Mouse (Mus musculus): ENCODE data around the gene Baiap2l1. TPM values are rescaled to one million over a fixed set of nuclear protein-coding genes. Genes with fewer than 3 reads are reported as not detected.
A peak's percentile ranks its signal among the peaks of the same experiment; 100 is the strongest.

Baiap2l1 gene
- polyA plus RNA-seq, 1 experiment from 2014 or later = 25.3 TPM

GRCm38 (mm10) chr5:144255632-144256540 is 102.0 kb downstream of the Baiap2l1 start:
- peak; percentile 25 for ATAC-seq (ENCODE audit: low FRiP score, low TSS enrichment)
- 0 out of 2 replicates have a peak, but pooled peaks cover 6% of the 10 kb centered on the region for H3K36me3 ChIP-seq (ENCODE audit: control insufficient read depth, insufficient read depth, low read length)
- peak overlapping the region; percentile 64 for H3K4me2 ChIP-seq (replicated peaks; ENCODE audit: low read depth)
- H3K4me1 ChIP-seq (replicated peaks; ENCODE audit: control insufficient read depth, insufficient read depth) = peaks cover 13% of the 10 kb centered on the region
- H3K4me3 ChIP-seq (ENCODE audit: low read depth, low read length) = peak overlapping the region; percentile 97
- WGBS = under 1% methylated on average over 32 of the region's 40 CpGs
- no peaks in the 10 kb centered on the region for H3K27me3 ChIP-seq (ENCODE audit: control insufficient read depth, insufficient read depth, low read length)
- peak; percentile 77 for DNase-seq (ENCODE audit: low spot score)
- TF ChIP-seq EP300 (optimal IDR thresholded peaks at IDR 0.05) = no peak
- peak; percentile 16; the same call in 1 of the 2 replicates for TF ChIP-seq CTCF (IDR thresholded peaks at IDR 0.05; ENCODE audit: low read depth)
- no peaks in the 10 kb centered on the region for H3K9me3 ChIP-seq (ENCODE audit: control insufficient read depth, low read length)
- H3K27ac ChIP-seq (replicated peaks) = peak overlapping the region; percentile 99
- H3K9ac ChIP-seq (ENCODE audit: low read length) = peak overlapping the region; percentile 100

DNA sequence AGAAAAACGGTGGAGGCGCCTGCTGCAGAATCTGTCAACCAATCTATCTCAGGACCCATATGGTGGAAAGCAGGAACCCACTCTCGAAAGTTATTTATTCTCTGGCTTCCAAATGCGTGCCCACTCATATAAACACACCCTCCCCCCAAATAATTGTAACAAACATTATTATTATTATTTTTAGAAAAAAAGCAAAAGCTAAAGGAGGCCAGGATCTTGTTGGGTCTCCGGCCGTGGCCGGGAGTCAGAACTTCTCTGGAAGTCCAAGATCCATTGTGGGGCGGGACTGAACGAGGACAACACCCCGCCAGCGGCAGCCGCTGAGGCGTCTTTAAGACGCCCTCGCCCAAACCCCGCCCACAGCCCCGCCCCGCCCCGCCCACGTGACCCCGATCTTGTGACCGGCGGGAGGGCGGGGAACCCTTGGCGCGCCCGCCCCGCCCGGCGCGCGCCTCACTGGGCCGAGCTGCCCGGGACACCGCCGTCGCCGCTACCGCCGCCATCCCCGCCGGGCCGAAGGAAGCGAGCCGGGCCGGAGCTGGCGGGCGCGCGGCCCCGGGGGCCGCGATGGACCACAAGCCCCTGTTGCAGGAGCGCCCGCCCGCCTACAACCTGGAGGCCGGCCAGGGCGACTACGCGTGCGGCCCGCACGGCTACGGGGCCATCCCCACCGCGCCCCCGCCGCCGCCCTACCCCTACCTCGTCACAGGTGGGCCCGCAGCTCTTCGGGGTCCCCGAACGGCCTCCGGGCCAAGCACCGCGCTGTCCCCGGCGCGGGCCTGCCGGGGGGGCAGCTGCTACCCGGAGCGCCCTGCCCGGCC is 102.9 kb downstream of the Baiap2l1 start:
- H3K4me3 ChIP-seq (ENCODE audit: low read depth, low read length) = peak overlapping the region; percentile 97
- ATAC-seq (ENCODE audit: low FRiP score, low TSS enrichment) (peak; percentile 81), DNase-seq (ENCODE audit: low spot score) (peak; percentile 97)
- no peaks in the 10 kb centered on the region for H3K27me3 ChIP-seq (ENCODE audit: control insufficient read depth, insufficient read depth, low read length)
- H3K36me3 ChIP-seq (ENCODE audit: control insufficient read depth, insufficient read depth, low read length) = 0 out of 2 replicates have a peak, but pooled peaks cover 2% of the 10 kb centered on the region
- H3K9me3 ChIP-seq (ENCODE audit: control insufficient read depth, low read length) = no peaks in the 10 kb centered on the region
- H3K4me1 ChIP-seq (replicated peaks; ENCODE audit: control insufficient read depth, insufficient read depth) = peaks cover 13% of the 10 kb centered on the region
- TF ChIP-seq EP300 (optimal IDR thresholded peaks at IDR 0.05) (no peak), CTCF (IDR thresholded peaks at IDR 0.05; ENCODE audit: low read depth) (no peak)
- H3K4me2 ChIP-seq (replicated peaks; ENCODE audit: low read depth) = peak overlapping the region; percentile 64
- peak overlapping the region; percentile 100 for H3K9ac ChIP-seq (ENCODE audit: low read length)
- H3K27ac ChIP-seq (replicated peaks) = peak overlapping the region; percentile 99
- under 1% methylated on average over 50 of the region's 84 CpGs for WGBS

DNA sequence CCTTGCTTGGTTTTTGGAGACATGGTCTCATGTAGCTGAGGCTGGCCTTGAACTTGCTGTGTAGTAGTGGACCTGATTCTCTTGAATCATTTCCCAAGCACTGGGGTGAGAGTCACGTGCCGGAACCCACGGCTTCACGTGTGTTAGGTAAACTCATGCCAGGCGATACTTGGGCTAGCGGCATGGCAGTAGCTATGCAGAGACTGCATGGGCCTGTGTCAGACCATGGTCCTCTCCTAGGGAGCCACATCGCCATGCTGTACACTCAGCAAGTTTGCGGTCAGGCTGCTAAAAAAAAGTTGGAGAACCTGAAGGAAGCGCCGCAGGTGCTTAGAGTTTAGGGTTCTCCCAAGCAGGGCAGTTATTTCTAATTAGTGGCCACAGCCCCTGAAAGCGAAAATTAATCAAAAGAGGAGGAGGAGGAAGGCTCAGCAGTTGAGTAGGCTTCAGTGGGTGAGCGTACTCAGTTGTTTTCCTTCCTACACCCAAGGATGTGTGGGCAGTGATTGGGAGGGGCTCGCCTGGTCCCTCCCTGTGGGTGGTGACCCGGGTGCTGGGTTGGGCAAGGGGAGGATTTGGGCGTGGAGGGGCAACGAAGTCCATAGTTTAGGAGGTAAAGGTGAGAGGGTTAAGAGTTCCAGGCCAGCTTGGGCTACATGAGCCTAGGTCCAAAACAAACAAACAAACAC is 103.6 kb downstream of the Baiap2l1 start:
- Histone ChIP-seq H3K27ac (replicated peaks) (peak overlapping the region; percentile 84), H3K4me1 (replicated peaks; ENCODE audit: control insufficient read depth, insufficient read depth) (peaks cover 13% of the 10 kb centered on the region), H3K9ac (ENCODE audit: low read length) (peak overlapping the region; percentile 19; the same call in 1 of the 2 replicates), H3K9me3 (ENCODE audit: control insufficient read depth, low read length) (no peaks in the 10 kb centered on the region), H3K4me2 (replicated peaks; ENCODE audit: low read depth) (peak overlapping the region; percentile 64), H3K36me3 (ENCODE audit: control insufficient read depth, insufficient read depth, low read length) (0 out of 2 replicates have a peak, but pooled peaks cover 2% of the 10 kb centered on the region), H3K27me3 (ENCODE audit: control insufficient read depth, insufficient read depth, low read length) (no peaks in the 10 kb centered on the region), H3K4me3 (ENCODE audit: low read depth, low read length) (peak overlapping the region; percentile 97)
- TF ChIP-seq CTCF (IDR thresholded peaks at IDR 0.05; ENCODE audit: low read depth) = no peak
- no peak for TF ChIP-seq EP300 (optimal IDR thresholded peaks at IDR 0.05)
- peak; percentile 74 for ATAC-seq (ENCODE audit: low FRiP score, low TSS enrichment)
- peak; percentile 89 for DNase-seq (ENCODE audit: low spot score)
- WGBS = 44% methylated on average over 16 of the region's 16 CpGs

DNA sequence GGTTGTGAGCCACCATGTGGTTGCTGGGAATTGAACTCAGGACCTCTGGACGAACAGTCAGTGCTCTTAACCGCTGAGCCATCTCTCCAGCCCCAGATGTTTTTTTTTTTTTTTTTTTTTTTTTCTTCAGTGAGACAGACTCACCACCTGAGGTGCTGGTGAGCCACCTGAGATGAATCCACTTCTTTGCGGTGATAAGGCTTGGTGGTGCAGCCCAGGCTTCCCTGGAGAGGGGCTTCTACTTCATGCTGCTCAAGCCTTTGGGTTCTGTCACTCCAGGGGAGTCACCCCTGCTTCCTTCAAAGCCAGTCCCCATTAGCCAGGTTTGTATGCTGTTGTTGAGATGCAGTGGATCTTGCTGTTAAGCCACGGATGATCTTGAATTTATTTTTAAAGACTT is 104.7 kb downstream of the Baiap2l1 start:
- DNase-seq (ENCODE audit: low spot score) = no peak
- no peak for ATAC-seq (ENCODE audit: low FRiP score, low TSS enrichment)
- H3K4me3 ChIP-seq (ENCODE audit: low read depth, low read length) = no peak overlapping the region
- no peaks in the 10 kb centered on the region for H3K27me3 ChIP-seq (ENCODE audit: control insufficient read depth, insufficient read depth, low read length)
- peaks cover 5% of the 10 kb centered on the region; the same call in 1 of the 2 replicates for H3K4me1 ChIP-seq (replicated peaks; ENCODE audit: control insufficient read depth, insufficient read depth)
- no peaks in the 10 kb centered on the region for H3K9me3 ChIP-seq (ENCODE audit: control insufficient read depth, low read length)
- no peaks in the 10 kb centered on the region for H3K36me3 ChIP-seq (ENCODE audit: control insufficient read depth, insufficient read depth, low read length)
- TF ChIP-seq EP300 (optimal IDR thresholded peaks at IDR 0.05) (no peak), CTCF (IDR thresholded peaks at IDR 0.05; ENCODE audit: low read depth) (peak; percentile 45)
- no peak overlapping the region for H3K4me2 ChIP-seq (replicated peaks; ENCODE audit: low read depth)
- no peak overlapping the region for H3K9ac ChIP-seq (ENCODE audit: low read length)
- 74% methylated on average over 4 of the region's 4 CpGs for WGBS
- no peak overlapping the region for H3K27ac ChIP-seq (replicated peaks)

DNA sequence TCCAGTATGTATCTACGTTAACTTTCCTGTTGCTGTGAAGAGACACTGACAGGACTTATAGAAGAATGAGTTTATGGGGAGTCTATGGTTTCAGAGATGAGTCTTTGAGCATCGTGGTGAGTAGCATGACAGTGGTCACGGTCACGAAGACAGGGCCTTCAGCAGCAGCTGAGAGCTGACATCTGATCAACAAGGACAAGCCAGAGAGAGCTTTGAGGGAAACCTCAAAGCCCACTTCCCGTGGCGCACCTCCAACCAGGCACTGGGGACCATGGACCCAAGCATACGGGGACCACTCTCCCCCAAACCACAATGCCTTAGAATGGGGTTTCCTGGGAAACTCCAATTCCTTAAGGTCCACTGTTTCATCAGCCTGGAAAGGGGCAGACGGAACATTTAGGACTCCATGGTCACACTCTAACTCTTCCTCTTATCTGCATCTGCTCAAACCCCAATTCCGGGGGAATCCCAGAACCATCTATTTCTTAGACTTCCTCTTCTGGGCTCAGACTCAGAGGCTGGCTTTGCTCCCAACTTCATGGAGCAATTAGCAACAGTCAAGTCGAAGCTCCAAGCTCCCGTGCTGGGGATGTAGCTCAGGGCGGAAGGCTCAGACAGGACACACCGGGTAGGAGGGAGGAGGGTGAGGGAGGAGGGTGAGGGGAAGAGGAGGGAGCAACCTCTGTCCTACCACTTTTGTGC is 105.9 kb downstream of the Baiap2l1 start:
- WGBS = 82% methylated on average over 13 of the region's 13 CpGs
- no peak for ATAC-seq (ENCODE audit: low FRiP score, low TSS enrichment)
- no peak overlapping the region for H3K27ac ChIP-seq (replicated peaks)

More for the DNA sequence above, 105.9 kb downstream of the Baiap2l1 start:
- H3K36me3 ChIP-seq (ENCODE audit: control insufficient read depth, insufficient read depth, low read length) = no peaks in the 10 kb centered on the region
- no peak overlapping the region for H3K4me2 ChIP-seq (replicated peaks; ENCODE audit: low read depth)
- TF ChIP-seq EP300 (optimal IDR thresholded peaks at IDR 0.05) (no peak), CTCF (IDR thresholded peaks at IDR 0.05; ENCODE audit: low read depth) (no peak)
- no peak overlapping the region for H3K4me3 ChIP-seq (ENCODE audit: low read depth, low read length)
- no peak overlapping the region for H3K9ac ChIP-seq (ENCODE audit: low read length)
- no peak for DNase-seq (ENCODE audit: low spot score)
- no peaks in the 10 kb centered on the region; the same call in 1 of the 2 replicates for H3K4me1 ChIP-seq (replicated peaks; ENCODE audit: control insufficient read depth, insufficient read depth)
- no peaks in the 10 kb centered on the region for H3K27me3 ChIP-seq (ENCODE audit: control insufficient read depth, insufficient read depth, low read length)
- H3K9me3 ChIP-seq (ENCODE audit: control insufficient read depth, low read length) = no peaks in the 10 kb centered on the region
